Mouse (Mus musculus) gastrocnemius, adult 2 months (tissue): ENCODE data around the gene Fam8a1. TPM values are rescaled to one million over a fixed set of nuclear protein-coding genes. Genes with fewer than 3 reads are reported as not detected.

Experiments
- DNase-seq: peaks from one replicate; pipeline ENCODE4 v3.0.0; 2022
- H3K27ac ChIP-seq: fragments of 200-600 bp; 2 replicates; pipeline ENCODE4 v1.8.1; 2022; ENCODE audit warnings: mild to moderate bottlenecking
- H3K4me3 ChIP-seq: fragments of 200-600 bp; 2 replicates; pipeline ENCODE4 v1.8.1; 2022; ENCODE audit warnings: mild to moderate bottlenecking, moderate library complexity
- CTCF ChIP-seq: fragments of 200-600 bp; IDR thresholded peaks from 2 replicates; pipeline ENCODE4 v1.8.1; 2022; ENCODE audit warnings: antibody characterized with exemption, mild to moderate bottlenecking, moderate library complexity
- intact Hi-C: fragments of 180-260 bp; cut with DNase I; formaldehyde crosslinking; loops from one replicate; pipeline ENCODE4 v1.15.1; 2025
- total RNA-seq, 2 experiments: library from RNA; stranded (reverse); gene quantifications; 2 replicates each; pipeline ENCODE4 v1.2.3; 2021

The Fam8a1 gene
- total RNA-seq, 2 experiments from 2014 or later, result 29.7 to 34.3 TPM

DNA sequence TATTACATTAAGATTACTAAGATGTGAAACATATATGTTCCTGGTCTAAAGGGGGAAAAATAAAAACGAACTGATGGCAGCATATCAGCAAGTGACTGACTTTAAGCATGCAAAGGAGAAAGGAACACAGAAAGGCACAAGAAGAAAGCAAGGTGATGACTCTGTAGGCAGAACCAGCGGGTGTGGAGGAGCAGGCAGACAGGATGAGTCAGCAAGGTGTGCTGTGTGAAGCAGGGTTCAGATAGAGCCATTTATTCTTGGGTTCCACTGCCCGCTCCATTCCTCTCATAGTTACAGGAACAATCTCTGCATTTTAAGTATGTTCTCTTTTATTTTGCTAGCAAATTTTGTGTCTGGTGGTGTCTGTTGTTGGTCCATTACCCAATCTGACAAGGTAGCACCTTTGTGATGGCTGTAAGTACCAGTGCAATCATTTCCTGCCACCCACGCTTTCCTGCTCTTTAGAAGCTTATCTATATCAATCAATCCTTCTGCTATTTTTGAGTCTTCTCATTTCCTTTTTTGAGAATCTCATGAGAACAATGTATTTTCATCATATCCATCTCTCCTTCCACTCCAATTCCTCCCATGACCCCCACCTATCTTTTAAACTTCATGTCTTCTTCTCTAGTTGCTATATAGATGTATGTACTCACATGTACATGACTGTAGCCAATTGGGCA, 21.4 kb downstream of the Fam8a1 start:
- H3K27ac ChIP-seq, result no peak overlapping the region
- intact Hi-C loops, result no loop called here
- no peak overlapping the region for H3K4me3 ChIP-seq
- TF ChIP-seq CTCF, result no peak
- DNase-seq, result no peak

DNA sequence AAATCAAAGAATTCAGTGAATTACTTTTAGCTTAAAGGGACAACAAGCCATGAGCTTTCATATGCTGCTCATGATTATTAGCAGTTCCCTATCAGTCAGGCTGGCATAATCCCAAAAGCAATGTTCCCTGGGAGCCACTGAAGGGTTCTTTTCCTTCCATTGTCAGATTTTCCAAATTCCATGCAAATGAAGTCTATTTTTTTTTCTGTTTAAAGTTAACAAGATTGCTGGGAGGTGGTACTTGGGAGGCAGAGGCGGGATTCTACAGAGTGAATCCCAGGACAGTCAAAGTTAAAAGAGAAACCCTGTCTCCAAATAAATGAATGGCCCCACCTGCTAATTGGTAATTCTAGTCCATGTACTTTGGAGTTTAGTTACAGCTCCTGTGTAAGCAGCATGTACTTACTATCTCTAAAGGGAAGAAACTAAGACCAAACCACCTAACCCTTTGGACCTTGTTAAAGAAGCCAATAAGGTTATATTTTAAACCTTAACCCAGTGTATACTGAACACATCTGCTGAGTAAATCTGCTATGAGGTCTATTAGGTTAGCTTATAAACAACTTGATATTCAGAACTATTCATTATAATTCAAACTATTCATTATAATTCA, 26.1 kb downstream of the Fam8a1 start:
- H3K4me3 ChIP-seq, result no peak overlapping the region
- intact Hi-C loops, result no loop called here
- no peak for DNase-seq
- H3K27ac ChIP-seq, result no peak overlapping the region
- no peak for TF ChIP-seq CTCF

DNA sequence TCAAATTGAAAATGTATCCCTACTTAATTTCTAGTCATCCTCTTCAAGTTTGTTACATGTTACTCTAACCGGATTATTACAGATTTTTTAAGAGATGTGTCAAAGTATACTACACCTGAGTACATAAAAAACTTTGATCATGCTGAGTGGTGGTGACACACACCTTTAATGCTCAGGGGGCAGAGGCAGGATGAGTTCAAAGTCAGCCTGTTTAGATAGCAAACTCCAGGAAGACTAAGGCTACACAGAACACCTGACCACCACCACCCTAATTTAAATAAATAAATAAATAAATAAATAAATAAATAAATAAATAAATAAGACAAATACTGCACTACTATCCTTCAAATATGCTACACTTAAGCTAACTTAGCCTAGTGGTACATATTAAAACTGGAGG, 26.6 kb downstream of the Fam8a1 start:
- no peak for TF ChIP-seq CTCF
- Histone ChIP-seq H3K4me3 (no peak overlapping the region), H3K27ac (no peak overlapping the region)
- intact Hi-C loops, result no loop called here
- no peak for DNase-seq

DNA sequence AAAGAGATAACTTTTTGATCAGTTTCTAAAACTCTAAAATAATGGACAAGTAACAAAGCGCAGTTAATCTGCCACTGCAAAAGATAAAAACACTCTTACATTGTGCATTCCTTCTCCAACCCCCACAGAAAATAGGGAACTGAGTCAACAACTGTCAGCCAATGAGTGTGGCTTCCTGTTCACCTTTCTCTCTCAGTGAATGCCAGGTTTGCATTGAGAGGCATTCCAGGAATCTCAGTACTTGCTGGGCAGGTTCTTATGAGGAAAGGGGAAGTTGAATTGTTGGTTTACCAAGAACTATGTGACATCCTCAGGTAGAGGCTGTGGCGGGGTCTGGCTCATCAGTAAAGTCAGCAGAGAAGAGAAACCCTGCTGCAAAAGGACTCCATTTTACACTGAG, 27.5 kb downstream of the Fam8a1 start:
- H3K27ac ChIP-seq, result no peak overlapping the region
- intact Hi-C loops, result no loop called here
- no peak for DNase-seq
- no peak overlapping the region for H3K4me3 ChIP-seq
- TF ChIP-seq CTCF, result no peak

DNA sequence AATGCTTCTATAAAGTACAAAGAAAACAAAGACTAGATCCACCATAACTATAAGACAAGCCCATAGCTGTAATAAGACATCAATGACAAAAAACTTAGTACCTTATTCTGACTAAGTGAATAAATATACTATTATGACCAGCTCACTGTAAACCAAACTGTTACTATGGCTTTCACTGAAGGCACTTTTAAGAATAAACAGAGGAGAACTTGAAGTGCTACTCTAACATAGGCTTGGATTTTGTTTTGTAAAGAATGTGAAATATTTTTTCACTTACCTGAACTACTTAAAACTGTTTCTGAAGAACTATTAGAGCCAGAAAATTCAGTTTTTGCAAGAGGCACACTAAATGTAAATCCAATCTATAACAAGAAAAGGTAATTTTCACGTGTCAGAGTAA, 30.1 kb downstream of the Fam8a1 start:
- no peak for TF ChIP-seq CTCF
- intact Hi-C loops, result no loop called here
- H3K27ac ChIP-seq, result no peak overlapping the region
- no peak overlapping the region for H3K4me3 ChIP-seq
- DNase-seq, result no peak

DNA sequence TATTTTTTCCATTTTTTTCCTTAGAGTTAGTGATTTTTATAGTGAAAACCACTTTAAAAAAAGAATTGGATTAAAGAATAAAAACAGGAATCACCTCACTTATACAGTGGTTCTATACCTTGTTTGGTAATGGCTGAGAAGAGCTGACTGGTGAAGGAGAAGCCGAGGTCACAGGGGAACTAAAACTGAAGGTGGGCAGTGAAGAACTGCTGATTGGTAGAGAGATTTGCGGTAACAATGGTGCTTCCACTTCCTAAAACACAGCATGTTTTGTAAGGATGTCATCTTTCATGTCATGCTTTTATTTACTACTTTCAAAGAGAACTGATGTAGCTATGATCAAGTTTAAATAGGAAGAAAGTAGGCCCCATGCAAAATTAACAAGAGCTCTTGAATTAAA, 32.2 kb downstream of the Fam8a1 start:
- intact Hi-C loops, result no loop called here
- no peak overlapping the region for H3K27ac ChIP-seq
- DNase-seq, result no peak
- H3K4me3 ChIP-seq, result no peak overlapping the region
- TF ChIP-seq CTCF, result no peak

DNA sequence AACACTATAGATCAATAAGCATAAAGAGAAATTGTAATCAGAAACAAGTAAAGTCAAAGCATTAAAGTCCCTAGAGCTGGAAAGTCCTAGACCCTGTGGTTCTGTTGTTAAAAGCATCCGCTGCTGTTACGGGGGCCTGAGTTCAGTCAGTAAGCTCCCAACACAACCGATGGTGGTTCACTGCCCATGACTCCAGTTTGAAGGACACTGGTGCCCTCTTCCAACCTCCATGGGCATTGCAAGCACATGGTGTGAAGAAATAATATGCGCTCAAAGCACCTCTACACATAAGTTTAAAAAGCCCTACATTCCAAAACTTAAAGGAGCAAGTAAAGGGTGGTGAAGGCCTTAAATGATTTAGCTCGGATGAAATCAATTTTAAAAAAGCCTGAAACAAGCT, 33.8 kb downstream of the Fam8a1 start:
- intact Hi-C loops, result no loop called here
- no peak for DNase-seq
- Histone ChIP-seq H3K27ac (no peak overlapping the region), H3K4me3 (no peak overlapping the region)
- TF ChIP-seq CTCF, result peak; percentile 38

DNA sequence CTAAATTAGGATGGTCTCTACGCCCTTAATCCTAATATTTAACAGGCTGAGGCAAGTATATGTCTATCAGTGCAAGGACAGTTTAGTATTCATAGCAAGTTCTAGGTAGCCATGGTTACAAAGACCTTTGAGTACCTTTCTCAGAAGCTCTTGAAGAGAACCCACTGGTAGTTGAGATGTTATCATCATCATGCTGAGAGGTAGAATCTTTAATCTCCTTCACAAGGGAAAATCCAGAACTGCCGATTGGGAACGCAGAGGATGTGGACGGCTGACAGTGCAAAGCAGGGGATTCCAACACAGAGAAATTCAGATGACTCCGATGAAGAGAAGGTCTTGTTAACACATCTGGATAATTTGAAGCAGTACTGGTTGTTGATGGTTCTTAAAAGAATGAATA, 44.2 kb downstream of the Fam8a1 start:
- intact Hi-C loops, result no loop called here

DNA sequence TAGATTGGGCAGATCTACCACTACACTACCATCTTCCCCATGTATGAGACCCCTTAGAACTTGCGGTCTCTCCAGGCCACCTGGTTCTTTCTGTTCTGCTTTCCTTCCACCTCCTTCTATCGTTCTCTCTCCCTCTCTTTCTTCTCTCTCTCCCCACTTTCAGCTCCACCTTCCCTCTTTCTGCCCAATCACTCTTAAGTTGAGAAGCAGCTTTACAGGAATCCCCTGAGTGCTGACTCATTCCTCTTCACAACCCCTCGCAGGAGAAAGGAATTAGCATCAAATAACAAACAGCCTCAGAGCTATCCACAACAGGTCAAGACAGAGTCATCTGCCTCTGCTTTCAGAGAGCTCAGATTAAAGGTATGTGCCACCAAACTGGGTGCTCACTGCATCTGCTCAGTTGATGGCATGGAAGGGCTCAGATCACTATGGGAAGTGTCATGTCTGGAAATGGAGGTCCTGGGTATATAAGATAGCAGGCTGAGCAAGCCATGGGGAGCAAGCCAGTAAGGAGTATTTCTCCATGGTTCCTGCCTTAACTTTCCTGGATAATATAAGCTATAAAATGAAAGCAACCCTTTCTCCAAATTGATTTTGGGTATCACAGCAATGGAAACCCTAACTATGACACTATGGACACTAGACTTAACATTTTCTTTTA, 46.8 kb downstream of the Fam8a1 start:
- no peak for TF ChIP-seq CTCF
- no peak overlapping the region for H3K4me3 ChIP-seq
- peak overlapping the region; percentile 41; the same call in 1 of the 2 replicates for H3K27ac ChIP-seq
- no peak for DNase-seq
- intact Hi-C loops, result no loop called here

More for the DNA sequence above, 44.2 kb downstream of the Fam8a1 start:
- DNase-seq, result no peak
- TF ChIP-seq CTCF, result no peak
- H3K4me3 ChIP-seq, result no peak overlapping the region
- no peak overlapping the region for H3K27ac ChIP-seq

DNA sequence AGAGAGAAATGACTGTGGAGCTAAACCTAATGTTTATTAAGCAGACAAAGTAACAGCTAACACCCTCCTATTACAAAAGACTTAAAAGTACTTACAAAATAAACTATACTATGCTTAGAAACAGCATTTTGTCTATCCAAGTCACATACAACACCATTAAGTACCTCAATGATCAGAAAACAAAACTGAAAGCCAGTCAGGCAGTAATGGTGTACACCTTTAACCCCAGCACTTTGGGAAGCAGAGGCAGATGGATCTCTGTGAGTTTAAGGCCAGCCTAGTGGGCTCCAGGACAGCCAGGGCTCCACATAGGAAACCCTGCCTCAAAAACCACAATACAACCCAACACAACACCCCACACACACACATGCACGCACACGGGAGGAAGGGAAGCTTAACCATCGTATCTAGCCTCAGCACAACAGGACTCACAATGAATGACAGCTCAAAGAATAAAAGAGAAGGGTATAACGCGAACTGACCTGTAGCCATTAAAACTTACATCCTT, 49.6 kb downstream of the Fam8a1 start:
- no peak for DNase-seq
- TF ChIP-seq CTCF, result no peak
- intact Hi-C loops, result no loop called here
- no peak overlapping the region for H3K27ac ChIP-seq
- no peak overlapping the region for H3K4me3 ChIP-seq

DNA sequence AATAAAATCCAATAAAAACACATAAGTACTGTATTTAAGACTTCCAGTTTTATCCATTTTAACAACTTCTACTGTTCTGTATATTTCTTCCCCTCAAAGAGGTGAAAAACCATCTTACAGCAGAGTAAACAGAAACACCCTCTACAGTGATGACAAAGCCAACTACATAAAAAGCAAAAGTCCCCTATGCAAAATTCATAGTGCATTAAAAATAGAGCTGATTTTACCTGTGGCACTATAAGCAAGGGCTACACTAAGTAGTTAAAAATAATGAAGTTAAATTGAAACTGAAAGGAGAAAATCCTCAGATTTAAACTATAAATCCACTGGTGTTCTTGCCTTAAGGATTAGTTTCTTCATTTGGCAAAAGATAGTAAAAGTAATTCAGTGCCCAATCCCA, 51.7 kb downstream of the Fam8a1 start:
- TF ChIP-seq CTCF, result no peak
- peak overlapping the region; percentile 9; the same call in 1 of the 2 replicates for H3K27ac ChIP-seq
- no peak for DNase-seq
- no peak overlapping the region for H3K4me3 ChIP-seq
- intact Hi-C loops, result loop anchor here (5.0 kb wide), 2 partner anchors 34 to 76 kb away; no protein-coding TSS in a partner anchor

DNA sequence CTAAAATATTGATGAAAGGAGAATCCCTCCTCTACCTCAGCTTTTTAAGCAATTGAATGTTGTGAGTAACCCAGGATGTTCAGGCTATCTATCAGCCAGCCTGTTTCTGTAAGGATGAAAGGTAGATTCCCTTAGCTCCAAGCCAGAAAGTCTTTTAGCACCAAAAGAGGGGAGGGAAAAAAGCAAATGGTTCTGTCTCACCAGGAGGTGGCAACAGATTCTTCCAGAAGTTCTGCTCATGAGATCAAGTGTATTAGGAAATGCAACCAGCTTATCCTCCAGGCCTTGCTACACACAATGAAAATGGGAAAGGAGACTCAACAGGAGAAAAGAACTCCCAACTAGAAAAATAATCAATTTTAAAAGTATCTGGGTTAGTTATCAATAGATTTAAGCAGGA, 55.0 kb downstream of the Fam8a1 start:
- TF ChIP-seq CTCF, result peak; percentile 60
- H3K4me3 ChIP-seq, result peak overlapping the region; percentile 92
- intact Hi-C loops, result loop anchor here (5.0 kb wide), 2 partner anchors 37 to 73 kb away; no protein-coding TSS in a partner anchor
- peak overlapping the region; percentile 99 for H3K27ac ChIP-seq
- no peak for DNase-seq

DNA sequence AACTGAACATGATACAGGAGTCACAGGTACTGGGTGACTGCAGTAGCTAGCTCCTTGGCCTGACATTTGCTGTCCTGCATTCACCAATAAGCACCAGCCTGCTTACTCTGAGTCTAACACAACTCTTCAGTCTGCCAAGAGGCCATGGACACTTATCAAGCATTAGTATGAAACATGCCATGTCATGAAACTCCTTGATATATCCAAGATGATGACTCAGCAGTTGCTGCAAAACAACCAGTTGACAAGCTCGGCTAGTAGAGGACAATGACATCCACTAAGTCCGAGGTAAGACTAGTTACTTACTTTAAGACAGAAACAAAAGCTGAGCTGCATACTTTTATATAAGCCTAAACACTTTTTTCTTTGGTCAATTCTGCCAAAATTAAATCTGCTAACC, 55.9 kb downstream of the Fam8a1 start:
- TF ChIP-seq CTCF, result no peak
- intact Hi-C loops, result no loop called here
- Histone ChIP-seq H3K4me3 (peak overlapping the region; percentile 92), H3K27ac (peak overlapping the region; percentile 99)
- DNase-seq, result no peak
